14 mouse cellular contexts compared by ENCODE assay signal in genomic region chrX:48311727-48312126, GRCm38 (mm10).
"Had no signal": no experiment of that assay in that cellular context is flagged by ENCODE, and none has a peak within 500 bp of the region (broad histone marks: within the 10 kb centered on the region; RNA-seq: fewer than 3 reads in every experiment).

No protein-coding gene starts in this region.

- H3K36me3 ChIP-seq: limb, embryonic 10.5 days; midbrain, embryonic 12.5 days; neural tube, embryonic 13.5 days had no signal

- H3K4me3 ChIP-seq: megakaryocyte, embryonic 14.5 days; midbrain, embryonic 12.5 days; neural tube, embryonic 13.5 days had no signal

- ATAC-seq: inflammation-experienced regulatory T-cells, adult 6 months; intestine, postnatal 0 days; lung, postnatal 0 days; midbrain, embryonic 16.5 days had no signal

- H3K9ac ChIP-seq: midbrain, embryonic 12.5 days; neural tube, embryonic 13.5 days had no signal

- DNase-seq: kidney, adult 8-10 months; kidney, postnatal 25 days; lung, adult 2 months; lung, postnatal 4 days; retina, postnatal 1 day; thymus, postnatal 36 days had no signal

- H3K9me3 ChIP-seq: limb, embryonic 10.5 days; megakaryocyte, embryonic 14.5 days; midbrain, embryonic 12.5 days; neural tube, embryonic 13.5 days had no signal

- H3K27ac ChIP-seq: midbrain, embryonic 12.5 days; neural tube, embryonic 13.5 days had no signal
